Mouse (Mus musculus) layer of hippocampus, adult 2 months (tissue): Measurements from ENCODE around the gene Trim75. TPM values are rescaled to one million over a fixed set of nuclear protein-coding genes. Genes with fewer than 3 reads are reported as not detected.

ENCODE experiments used
- DNase-seq, 2 experiments: peaks; one replicate each; pipeline ENCODE4 v3.0.0; 2022; ENCODE audit warnings: low spot score in 2 of 2
- H3K27ac ChIP-seq: fragments of 200-600 bp; 2 replicates; pipeline ENCODE4 v1.8.1; 2022
- H3K4me3 ChIP-seq: fragments of 200-600 bp; 2 replicates; pipeline ENCODE4 v1.8.1; 2022; ENCODE audit warnings: mild to moderate bottlenecking
- CTCF ChIP-seq: fragments of 200-600 bp; conservative IDR thresholded peaks from 2 replicates; pipeline ENCODE4 v1.8.1; 2022; ENCODE audit warnings: antibody characterized with exemption, mild to moderate bottlenecking, moderate library complexity
- total RNA-seq, 2 experiments: library from RNA; stranded (reverse); gene quantifications; 2 replicates each; pipeline ENCODE4 v1.2.3; 2021

Trim75 gene
- total RNA-seq, 2 experiments from 2014 or later: not detected

DNA sequence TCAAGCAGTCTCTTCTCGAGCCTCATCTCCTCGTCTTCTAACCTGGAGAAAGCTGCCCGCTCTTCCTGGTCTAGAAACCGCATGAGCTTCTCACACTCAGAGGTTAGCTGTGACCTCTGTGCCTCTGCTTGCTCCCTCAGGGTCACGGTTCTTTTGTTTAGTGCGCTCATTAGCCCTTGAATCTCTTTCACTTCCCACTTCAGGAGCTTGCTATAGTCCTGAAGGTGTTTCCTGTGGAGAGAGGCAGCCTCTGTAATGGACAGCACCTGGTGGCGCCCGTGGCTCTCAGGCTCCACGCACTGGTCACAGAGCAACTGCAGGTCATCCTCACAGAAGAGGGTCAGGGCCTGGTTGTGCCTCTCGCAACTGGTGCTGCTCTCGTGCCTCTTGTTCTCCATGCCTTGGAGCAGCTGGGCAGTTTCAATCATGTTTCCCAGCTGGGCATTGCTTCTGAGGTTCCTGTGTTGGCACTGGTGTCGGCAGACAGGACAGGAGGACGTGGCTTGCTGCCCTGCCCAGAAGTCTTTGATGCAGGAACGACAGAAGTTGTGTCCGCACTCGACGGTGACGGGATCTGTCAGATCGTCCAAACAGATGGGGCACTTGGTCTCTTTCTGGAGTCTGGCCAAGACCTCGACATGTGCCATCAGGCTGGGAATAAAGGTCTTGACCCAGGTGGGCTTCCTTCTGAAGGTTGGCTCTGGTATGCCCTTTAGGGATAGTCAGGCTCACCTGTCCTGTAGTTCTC, 4.3 kb downstream of the Trim75 start:
- H3K4me3 ChIP-seq: no peak overlapping the region
- DNase-seq: no peak
- no peak overlapping the region for H3K27ac ChIP-seq
- TF ChIP-seq CTCF: no peak

DNA sequence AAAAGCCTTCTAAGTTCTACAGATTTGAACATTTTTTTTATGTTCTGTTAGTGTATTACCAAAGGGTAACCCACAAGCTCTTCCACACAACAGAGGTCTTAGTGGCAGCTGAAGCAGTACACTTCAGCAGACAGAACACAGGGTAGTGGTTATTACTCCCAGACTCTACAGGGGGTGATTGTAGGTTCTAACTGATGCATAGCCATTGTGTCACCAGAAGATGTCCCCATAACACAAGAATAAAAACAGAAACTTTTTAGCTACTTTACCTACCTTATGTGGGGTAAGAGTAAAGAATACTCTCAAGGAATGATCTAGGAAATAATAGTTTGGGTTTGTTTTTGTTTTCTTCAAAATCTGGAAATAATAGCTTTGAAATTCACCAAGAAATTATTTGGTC, 24.8 kb downstream of the Trim75 start:
- TF ChIP-seq CTCF: peak; percentile 69
- H3K4me3 ChIP-seq: no peak overlapping the region
- H3K27ac ChIP-seq: no peak overlapping the region
- no peak for DNase-seq

GRCm38 (mm10) chr8:64959025-64959424, 28.6 kb downstream of the Trim75 start:
- no peak for DNase-seq
- Histone ChIP-seq H3K27ac (no peak overlapping the region), H3K4me3 (no peak overlapping the region)
- TF ChIP-seq CTCF: no peak

DNA sequence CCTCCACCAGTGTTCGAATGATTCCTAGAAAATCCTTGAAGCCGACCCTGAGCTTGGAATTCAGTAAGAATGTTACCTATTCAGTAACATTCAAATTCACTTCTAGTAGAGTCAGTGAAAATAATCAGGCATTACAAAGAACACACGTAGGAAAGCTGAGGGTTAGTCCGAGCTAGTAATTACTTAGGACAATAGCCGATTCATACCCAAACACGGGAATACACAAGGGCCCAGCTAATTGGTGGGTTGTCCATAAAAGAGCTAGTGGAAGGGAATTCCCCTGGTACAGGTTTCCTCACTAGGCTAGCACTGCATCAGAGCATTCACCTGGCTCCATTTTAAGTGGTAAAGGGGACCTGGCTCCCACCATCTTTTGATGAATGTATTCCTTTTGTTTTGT, 35.5 kb downstream of the Trim75 start:
- no peak for TF ChIP-seq CTCF
- Histone ChIP-seq H3K27ac (no peak overlapping the region), H3K4me3 (no peak overlapping the region)
- DNase-seq: no peak

DNA sequence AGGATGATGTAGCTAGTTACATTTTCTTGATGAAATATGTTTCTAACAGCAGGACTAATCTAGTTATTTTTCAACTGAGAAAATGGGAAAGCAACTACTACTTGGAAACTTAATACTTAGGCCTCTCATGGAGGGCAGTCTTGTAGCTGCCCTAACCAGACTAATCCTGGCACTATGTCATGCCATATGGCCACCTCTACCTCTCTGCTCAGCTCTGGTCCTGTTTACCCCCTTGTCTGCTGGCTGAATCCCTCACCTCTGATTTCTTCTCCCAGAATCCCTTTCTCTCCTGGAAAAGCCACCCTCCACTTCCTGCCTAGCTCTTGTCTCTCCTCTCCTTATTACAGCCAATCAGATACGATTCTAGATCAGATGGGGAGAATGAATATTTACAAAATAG, 39.3 kb downstream of the Trim75 start:
- H3K4me3 ChIP-seq: no peak overlapping the region; the same call in 1 of the 2 replicates
- no peak for DNase-seq

DNA sequence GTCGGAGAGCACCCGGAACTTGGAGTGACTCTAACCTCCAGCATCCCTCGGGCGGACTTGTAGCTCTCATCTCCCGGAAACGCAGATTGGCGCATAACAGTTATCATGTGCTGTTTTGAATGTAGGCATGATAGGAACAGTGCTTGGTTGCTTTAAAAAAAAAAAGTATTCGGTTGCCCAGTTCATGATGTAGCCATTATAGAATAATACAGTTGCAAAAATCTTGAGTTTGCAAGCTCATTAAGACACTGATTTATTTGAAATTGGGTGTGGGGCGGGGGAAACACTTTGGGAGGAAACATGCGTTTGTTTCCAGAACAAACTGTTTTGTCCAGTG, 40.0 kb downstream of the Trim75 start:
- TF ChIP-seq CTCF: no peak
- Histone ChIP-seq H3K27ac (peak overlapping the region; percentile 87), H3K4me3 (peak overlapping the region; percentile 93)
- DNase-seq: no peak

More for the DNA sequence above, 39.3 kb downstream of the Trim75 start:
- no peak for TF ChIP-seq CTCF
- H3K27ac ChIP-seq: peak overlapping the region; percentile 87; the same call in 1 of the 2 replicates

- no peak; the same call in 1 of the 2 replicates for TF ChIP-seq CTCF
- Histone ChIP-seq H3K27ac (peak within 1 kb of the TSS; percentile 87), H3K4me3 (peak within 1 kb of the TSS; percentile 93)
- DNase-seq: peak; percentile 92 to 93
These were observed 40.6 kb downstream of the Trim75 start, which contains the start of gene Tmem192 for GRCm38 (mm10) chr8:64946820-64947697. TSS of gene Tmem192 (plus strand) at chr8:64947185.

DNA sequence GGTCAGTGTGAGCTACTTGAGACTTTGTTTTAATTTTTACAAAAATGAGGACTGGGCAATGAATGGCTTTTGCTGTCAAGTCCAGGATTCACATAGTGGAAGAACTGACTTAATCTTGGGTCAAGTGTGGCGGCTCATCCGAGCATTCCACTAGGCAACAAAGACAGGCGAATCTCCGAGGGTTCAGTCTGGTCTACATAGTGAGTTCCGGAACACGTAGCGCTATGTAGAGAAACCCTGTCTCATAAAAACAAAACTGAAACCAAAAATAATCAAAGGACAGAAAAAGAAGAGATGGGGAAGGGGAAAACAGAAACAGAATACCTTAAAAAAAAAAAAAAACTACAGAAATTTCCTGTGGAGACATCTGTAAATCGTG, 41.2 kb downstream of the Trim75 start:
- DNase-seq: no peak
- TF ChIP-seq CTCF: no peak
- Histone ChIP-seq H3K4me3 (peak overlapping the region; percentile 93), H3K27ac (peak overlapping the region; percentile 87)

DNA sequence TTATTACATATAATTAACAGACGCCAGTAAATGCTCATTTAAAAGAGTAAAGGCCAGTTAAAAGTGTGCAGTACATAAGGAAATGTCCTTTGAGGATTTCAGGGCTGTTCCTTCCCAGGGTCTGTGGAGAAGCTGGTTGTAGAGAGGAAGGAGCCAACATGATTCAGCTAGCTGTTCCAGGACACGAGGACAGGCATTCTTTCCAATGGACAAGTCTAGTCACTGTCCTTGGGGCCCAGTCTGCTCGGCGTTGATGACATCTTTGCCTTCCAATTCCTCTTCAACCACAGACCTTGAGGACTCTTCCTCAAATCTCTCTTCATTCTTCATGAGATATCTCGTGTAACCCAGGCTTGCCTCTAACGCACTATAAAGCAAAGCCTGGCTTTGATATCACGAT, 42.0 kb downstream of the Trim75 start:
- no peak overlapping the region for H3K4me3 ChIP-seq
- H3K27ac ChIP-seq: no peak overlapping the region
- DNase-seq: no peak
- no peak for TF ChIP-seq CTCF

DNA sequence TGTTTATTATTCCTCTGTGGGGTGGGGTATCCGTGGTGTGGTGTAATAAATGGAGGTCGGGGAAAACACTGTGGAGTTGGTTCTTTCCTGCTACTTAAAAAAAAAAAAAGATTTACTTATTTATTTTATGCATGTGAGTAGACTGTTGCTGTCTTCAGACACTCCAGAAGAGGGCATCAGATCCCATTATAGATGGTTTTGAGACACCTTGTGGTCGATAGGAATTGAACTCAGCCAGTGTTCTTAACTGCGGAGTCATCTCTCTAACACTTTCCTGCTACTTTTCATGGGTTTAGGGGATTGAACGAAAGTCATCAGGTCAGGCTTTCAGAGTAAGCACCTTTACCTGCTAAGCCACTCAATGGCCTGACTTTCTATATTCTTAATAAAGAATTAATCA, 42.8 kb downstream of the Trim75 start:
- no peak overlapping the region for H3K4me3 ChIP-seq
- TF ChIP-seq CTCF: peak; percentile 72
- no peak for DNase-seq

GRCm38 (mm10) chr8:64942946-64943345, 44.7 kb downstream of the Trim75 start:
- Histone ChIP-seq H3K4me3 (no peak overlapping the region), H3K27ac (no peak overlapping the region)
- no peak for DNase-seq
- no peak for TF ChIP-seq CTCF

More for the DNA sequence above, 42.8 kb downstream of the Trim75 start:
- no peak overlapping the region for H3K27ac ChIP-seq

GRCm38 (mm10) chr8:64941495-64941894, 46.1 kb downstream of the Trim75 start:
- peak; percentile 90 for TF ChIP-seq CTCF
- DNase-seq: peak; percentile 83 to 90

DNA sequence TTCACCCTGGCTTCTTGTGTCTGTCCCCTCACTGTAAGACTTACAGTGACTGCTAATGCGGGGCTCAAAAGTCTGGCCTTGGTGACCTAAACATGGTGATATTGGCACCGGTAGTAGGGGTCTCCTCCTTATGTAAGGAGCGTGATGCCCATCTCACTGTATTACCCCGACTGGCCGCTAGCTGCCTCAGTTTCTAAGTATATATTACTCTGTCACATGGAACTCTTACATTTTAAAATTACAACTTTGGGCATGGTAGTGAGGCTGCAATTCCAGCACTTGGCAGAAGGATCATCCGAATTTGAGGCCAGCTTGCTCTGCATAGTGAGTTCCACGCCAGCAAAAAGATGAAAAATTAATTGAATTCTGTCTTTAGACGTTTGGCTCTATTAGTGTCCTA, 46.6 kb downstream of the Trim75 start:
- TF ChIP-seq CTCF: no peak
- no peak overlapping the region for H3K4me3 ChIP-seq
- H3K27ac ChIP-seq: no peak overlapping the region
- DNase-seq: no peak

More at GRCm38 (mm10) chr8:64941495-64941894, 46.1 kb downstream of the Trim75 start:
- Histone ChIP-seq H3K4me3 (no peak overlapping the region), H3K27ac (no peak overlapping the region)
